Mouse (Mus musculus): ENCODE measurements at regions not wholly inside any gene's neighbourhood (a gene's known extent, or its start where the extent isn't known, plus 50 kb on each side); places are given as distances from the start of the nearest gene placed in this dataset.
A peak's percentile ranks its signal among the peaks of the same experiment; 100 is the strongest.

GRCm38 (mm10) chr5:111869011-111869410, 135.3 kb downstream of the Gm26897 start:
- Histone ChIP-seq H3K27me3 (ENCODE audit: control insufficient read depth, insufficient read depth, low read length) (no peaks in the 10 kb centered on the region), H3K9ac (ENCODE audit: low read length) (no peak overlapping the region), H3K4me3 (ENCODE audit: low read depth, low read length) (no peak overlapping the region), H3K27ac (replicated peaks) (no peak overlapping the region), H3K36me3 (ENCODE audit: control insufficient read depth, insufficient read depth, low read length) (no peaks in the 10 kb centered on the region), H3K4me2 (replicated peaks; ENCODE audit: low read depth) (no peak overlapping the region), H3K9me3 (ENCODE audit: control insufficient read depth, low read length) (peaks cover 9% of the 10 kb centered on the region; the same call in 1 of the 2 replicates), H3K4me1 (replicated peaks; ENCODE audit: control insufficient read depth, insufficient read depth) (no peaks in the 10 kb centered on the region)
- DNase-seq (ENCODE audit: low spot score) = no peak
- no peak for ATAC-seq (ENCODE audit: low FRiP score, low TSS enrichment)
- TF ChIP-seq CTCF (IDR thresholded peaks at IDR 0.05; ENCODE audit: low read depth) (no peak), EP300 (optimal IDR thresholded peaks at IDR 0.05) (no peak)
- 83% methylated on average over 12 of the region's 12 CpGs for WGBS

- H3K27me3 ChIP-seq (ENCODE audit: control insufficient read depth, insufficient read depth, low read length) = no peaks in the 10 kb centered on the region
- 6% methylated on average over 8 of the region's 8 CpGs for WGBS
- no peak overlapping the region for H3K4me3 ChIP-seq (ENCODE audit: low read depth, low read length)
- H3K9ac ChIP-seq (ENCODE audit: low read length) = no peak overlapping the region
- DNase-seq (ENCODE audit: low spot score) (no peak), ATAC-seq (ENCODE audit: low FRiP score, low TSS enrichment) (peak; percentile 30; the same call in 1 of the 2 replicates)
- no peaks in the 10 kb centered on the region for H3K4me1 ChIP-seq (replicated peaks; ENCODE audit: control insufficient read depth, insufficient read depth)
- no peak overlapping the region for H3K4me2 ChIP-seq (replicated peaks; ENCODE audit: low read depth)
- no peaks in the 10 kb centered on the region for H3K36me3 ChIP-seq (ENCODE audit: control insufficient read depth, insufficient read depth, low read length)
- no peaks in the 10 kb centered on the region for H3K9me3 ChIP-seq (ENCODE audit: control insufficient read depth, low read length)
- H3K27ac ChIP-seq (replicated peaks) = no peak overlapping the region
- TF ChIP-seq EP300 (optimal IDR thresholded peaks at IDR 0.05) = no peak
- TF ChIP-seq CTCF (IDR thresholded peaks at IDR 0.05; ENCODE audit: low read depth) = no peak
These were observed 143.6 kb downstream of the Gm26897 start for GRCm38 (mm10) chr5:111877165-111877793.

GRCm38 (mm10) chr5:111879044-111879443, 145.3 kb downstream of the Gm26897 start:
- no peak overlapping the region for H3K27ac ChIP-seq (replicated peaks)
- DNase-seq (ENCODE audit: low spot score) = no peak
- no peak for TF ChIP-seq EP300 (optimal IDR thresholded peaks at IDR 0.05)
- TF ChIP-seq CTCF (IDR thresholded peaks at IDR 0.05; ENCODE audit: low read depth) = no peak
- no peak overlapping the region for H3K4me3 ChIP-seq (ENCODE audit: low read depth, low read length)
- H3K27me3 ChIP-seq (ENCODE audit: control insufficient read depth, insufficient read depth, low read length) = no peaks in the 10 kb centered on the region
- no peaks in the 10 kb centered on the region for H3K36me3 ChIP-seq (ENCODE audit: control insufficient read depth, insufficient read depth, low read length)
- ATAC-seq (ENCODE audit: low FRiP score, low TSS enrichment) = peak; percentile 60; the same call in 1 of the 2 replicates
- no peak overlapping the region for H3K4me2 ChIP-seq (replicated peaks; ENCODE audit: low read depth)
- H3K9ac ChIP-seq (ENCODE audit: low read length) = no peak overlapping the region
- H3K4me1 ChIP-seq (replicated peaks; ENCODE audit: control insufficient read depth, insufficient read depth) = no peaks in the 10 kb centered on the region
- no peaks in the 10 kb centered on the region for H3K9me3 ChIP-seq (ENCODE audit: control insufficient read depth, low read length)

GRCm38 (mm10) chr5:111880268-111880667, 146.5 kb downstream of the Gm26897 start:
- no peak overlapping the region for H3K27ac ChIP-seq (replicated peaks)
- H3K9ac ChIP-seq (ENCODE audit: low read length) = no peak overlapping the region
- TF ChIP-seq EP300 (optimal IDR thresholded peaks at IDR 0.05) = no peak
- TF ChIP-seq CTCF (IDR thresholded peaks at IDR 0.05; ENCODE audit: low read depth) = no peak
- H3K27me3 ChIP-seq (ENCODE audit: control insufficient read depth, insufficient read depth, low read length) = no peaks in the 10 kb centered on the region
- no peaks in the 10 kb centered on the region for H3K36me3 ChIP-seq (ENCODE audit: control insufficient read depth, insufficient read depth, low read length)
- no peaks in the 10 kb centered on the region for H3K9me3 ChIP-seq (ENCODE audit: control insufficient read depth, low read length)
- ATAC-seq (ENCODE audit: low FRiP score, low TSS enrichment) = no peak
- no peak overlapping the region for H3K4me3 ChIP-seq (ENCODE audit: low read depth, low read length)
- H3K4me1 ChIP-seq (replicated peaks; ENCODE audit: control insufficient read depth, insufficient read depth) = no peaks in the 10 kb centered on the region
- DNase-seq (ENCODE audit: low spot score) = no peak
- H3K4me2 ChIP-seq (replicated peaks; ENCODE audit: low read depth) = no peak overlapping the region
- 80% methylated on average over 2 of the region's 2 CpGs for WGBS

- no peak for DNase-seq (ENCODE audit: low spot score)
These were observed 147.8 kb downstream of the Gm26897 start for GRCm38 (mm10) chr5:111881517-111881916.

GRCm38 (mm10) chr5:111887281-111887680, 153.6 kb downstream of the Gm26897 start:
- H3K27me3 ChIP-seq (ENCODE audit: control insufficient read depth, insufficient read depth, low read length) = no peaks in the 10 kb centered on the region
- no peaks in the 10 kb centered on the region; the same call in 1 of the 2 replicates for H3K4me1 ChIP-seq (replicated peaks; ENCODE audit: control insufficient read depth, insufficient read depth)
- DNase-seq (ENCODE audit: low spot score) (no peak), ATAC-seq (ENCODE audit: low FRiP score, low TSS enrichment) (no peak)
- H3K9me3 ChIP-seq (ENCODE audit: control insufficient read depth, low read length) = no peaks in the 10 kb centered on the region
- H3K4me3 ChIP-seq (ENCODE audit: low read depth, low read length) = no peak overlapping the region
- H3K27ac ChIP-seq (replicated peaks) = no peak overlapping the region
- 53% methylated on average over 4 of the region's 4 CpGs for WGBS
- no peak for TF ChIP-seq CTCF (IDR thresholded peaks at IDR 0.05; ENCODE audit: low read depth)
- no peak for TF ChIP-seq EP300 (optimal IDR thresholded peaks at IDR 0.05)
- no peaks in the 10 kb centered on the region for H3K36me3 ChIP-seq (ENCODE audit: control insufficient read depth, insufficient read depth, low read length)
- H3K9ac ChIP-seq (ENCODE audit: low read length) = no peak overlapping the region
- no peak overlapping the region for H3K4me2 ChIP-seq (replicated peaks; ENCODE audit: low read depth)

More at GRCm38 (mm10) chr5:111881517-111881916, 147.8 kb downstream of the Gm26897 start:
- Histone ChIP-seq H3K9me3 (ENCODE audit: control insufficient read depth, low read length) (no peaks in the 10 kb centered on the region), H3K4me1 (replicated peaks; ENCODE audit: control insufficient read depth, insufficient read depth) (no peaks in the 10 kb centered on the region), H3K36me3 (ENCODE audit: control insufficient read depth, insufficient read depth, low read length) (no peaks in the 10 kb centered on the region), H3K9ac (ENCODE audit: low read length) (no peak overlapping the region), H3K4me3 (ENCODE audit: low read depth, low read length) (no peak overlapping the region), H3K27me3 (ENCODE audit: control insufficient read depth, insufficient read depth, low read length) (no peaks in the 10 kb centered on the region), H3K4me2 (replicated peaks; ENCODE audit: low read depth) (no peak overlapping the region), H3K27ac (replicated peaks) (no peak overlapping the region)
- ATAC-seq (ENCODE audit: low FRiP score, low TSS enrichment) = no peak
- TF ChIP-seq CTCF (IDR thresholded peaks at IDR 0.05; ENCODE audit: low read depth) = no peak
- no peak for TF ChIP-seq EP300 (optimal IDR thresholded peaks at IDR 0.05)
- 30% methylated on average over 5 of the region's 5 CpGs for WGBS

Data from stomach, postnatal 0 days (tissue).